9 mouse cellular contexts compared by ENCODE assay signal in the genomic region with DNA sequence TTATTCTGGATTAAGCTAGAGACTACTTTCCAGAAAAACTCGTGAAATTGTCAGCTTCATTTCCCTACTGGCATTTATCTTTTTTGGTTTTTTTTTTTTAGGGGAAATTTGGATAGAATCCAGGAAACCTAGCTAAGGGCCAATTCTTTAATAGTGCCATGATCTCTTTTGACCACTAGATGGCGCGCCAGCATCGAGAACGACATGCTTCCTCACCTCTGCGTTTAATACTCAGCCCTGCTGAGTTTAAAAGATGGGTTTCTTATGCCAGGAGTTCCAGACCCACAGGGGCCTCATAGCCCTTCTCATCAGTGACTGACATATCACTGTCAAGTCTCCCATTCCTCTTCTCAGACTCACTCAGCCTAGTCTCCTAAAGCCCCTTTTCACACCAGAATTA. TPM values are rescaled to one million over a fixed set of nuclear protein-coding genes. Genes with fewer than 3 reads are reported as not detected.
DNase-seq lines count a peak whose midpoint lies in the region; ATAC-seq and TF ChIP-seq lines count a peak whose summit lies in the region.
"Had no signal": no experiment of that assay in that cellular context is flagged by ENCODE, and none has a peak within 500 bp of the region (broad histone marks: within the 10 kb centered on the region; RNA-seq: fewer than 3 reads in every experiment).

No protein-coding gene starts in this region.

- H3K9ac ChIP-seq in forebrain, postnatal 0 days: no peak overlapping the region
- H3K9ac ChIP-seq: stomach, embryonic 15.5 days had no signal

- no peaks in the 10 kb centered on the region for H3K27me3 ChIP-seq in E14TG2a.4 (ENCODE audit: insufficient read depth, low read length)
- H3K27me3 ChIP-seq in forebrain, postnatal 0 days (ENCODE audit: insufficient read depth, low read length): no peaks in the 10 kb centered on the region
- H3K27me3 ChIP-seq: stomach, embryonic 15.5 days had no signal

- ATAC-seq in forebrain, postnatal 0 days: peak; percentile 51; the same call in 1 of the 2 replicates

- TF ChIP-seq CTCF in E14TG2a.4 (conservative IDR thresholded peaks at IDR 0.05; ENCODE audit: low read length): peak; percentile 50
- peak; percentile 79 for TF ChIP-seq CTCF in forebrain, postnatal 0 days (IDR thresholded peaks at IDR 0.05; ENCODE audit: low read depth)
- peak; percentile 67 for TF ChIP-seq CTCF in lung, adult 2 months (IDR thresholded peaks at IDR 0.05; ENCODE audit: insufficient read depth, low read length)

- H3K36me3 ChIP-seq in E14TG2a.4 (ENCODE audit: insufficient read depth, low read length): no peaks in the 10 kb centered on the region
- no peaks in the 10 kb centered on the region for H3K36me3 ChIP-seq in forebrain, postnatal 0 days (ENCODE audit: insufficient read depth)
- H3K36me3 ChIP-seq: stomach, embryonic 15.5 days had no signal

- H3K4me1 ChIP-seq in E14TG2a.4 (replicated peaks; ENCODE audit: low read depth, low read length): no peaks in the 10 kb centered on the region
- H3K4me1 ChIP-seq in forebrain, postnatal 0 days (ENCODE audit: insufficient read depth): no peaks in the 10 kb centered on the region
- H3K4me1 ChIP-seq in lung, adult 2 months (ENCODE audit: control insufficient read depth, insufficient read depth, low read length): no peaks in the 10 kb centered on the region
- H3K4me1 ChIP-seq: stomach, embryonic 15.5 days had no signal

- H3K27ac ChIP-seq in forebrain, postnatal 0 days (ENCODE audit: low read depth, low read length): no peak overlapping the region
- H3K27ac ChIP-seq: stomach, embryonic 15.5 days had no signal

- no peak overlapping the region for H3K4me3 ChIP-seq in E14TG2a.4 (replicated peaks; ENCODE audit: low read length)
- no peak overlapping the region for H3K4me3 ChIP-seq in forebrain, postnatal 0 days (ENCODE audit: low read depth, low read length)
- no peak overlapping the region for H3K4me3 ChIP-seq in lung, adult 2 months (replicated peaks; ENCODE audit: extremely low read depth, low read depth, low read length)
- H3K4me3 ChIP-seq: stomach, embryonic 15.5 days had no signal

- no peak for TF ChIP-seq POLR2A in lung, adult 2 months (IDR thresholded peaks at IDR 0.05; ENCODE audit: borderline replicate concordance, extremely low read depth, low read depth, low read length)

- DNase-seq in A20 (ENCODE audit: low read depth, low spot score): peak; percentile 25
- peak; percentile 11 for DNase-seq in c-Kit-positive CD71-positive TER-119-negative erythroid progenitor cells, embryonic 14.5 days (ENCODE audit: low read depth)
- peak; percentile 84 for DNase-seq in forebrain, postnatal 0 days
- DNase-seq in kidney, postnatal 14 days: peak; percentile 59
- DNase-seq in lung, adult 2 months: peak; percentile 13
- DNase-seq in right cerebral cortex, adult 2 months (ENCODE audit: low spot score in 2 of 2): peak; percentile 54 to 70

- peaks cover 10% of the 10 kb centered on the region for H3K9me3 ChIP-seq in E14TG2a.4 (ENCODE audit: low read length)
- no peaks in the 10 kb centered on the region for H3K9me3 ChIP-seq in forebrain, postnatal 0 days (ENCODE audit: low read length)
- H3K9me3 ChIP-seq: stomach, embryonic 15.5 days had no signal

- no peak overlapping the region for H3K4me2 ChIP-seq in forebrain, postnatal 0 days (ENCODE audit: low read depth)
- H3K4me2 ChIP-seq: stomach, embryonic 15.5 days had no signal

- 2% methylated on average over 6 of the region's 6 CpGs for WGBS in forebrain, postnatal 0 days
- 3% methylated on average over 6 of the region's 6 CpGs for WGBS in lung, adult 2 months

RNA-seq across cellular contexts. Expression of gene Gpr50, which starts 15.5 kb away (rescaled TPM):
- total RNA-seq in forebrain, postnatal 0 days (2014; rRNA removed): 2.8 TPM in 2 replicates
- 1.1 and 2.4 TPM in 2 replicates for polyA plus RNA-seq in forebrain, postnatal 0 days (2015; fragmentation: Nextera tagmentation; extraction: Ambion mirVana)
- 0.05 TPM in 1 of 2 replicates, not detected in the other for polyA plus RNA-seq in lung, adult 2 months (2012; rRNA removed)
- total RNA-seq: hematopoietic stem cell, adult 5-6 weeks had no signal

Comparison
In these comparisons a context has a peak if more than half of its experiments do, and no peak if none do; other contexts are left out.
1. DNase-seq: peak in every context shown above with its lines; median percentile 84 in forebrain, postnatal 0 days; 62 in right cerebral cortex, adult 2 months; 59 in kidney, postnatal 14 days; 25 in A20; 13 in lung, adult 2 months; 11 in c-Kit-positive CD71-positive TER-119-negative erythroid progenitor cells, embryonic 14.5 days.